Mouse (Mus musculus) brain, embryonic 14.5 days (tissue): ENCODE measurements around the gene Xpr1.

Experiments used
- CTCF ChIP-seq: fragments of 200-500 bp; IDR thresholded peaks from 2 replicates; pipeline ENCODE4 v1.5.1; 2012; ENCODE audit warnings: inconsistent platforms, mild to moderate bottlenecking, moderate library complexity, borderline replicate concordance; ENCODE audit not compliant: insufficient read depth, insufficient read length; ENCODE audit errors: extremely low read depth
- POLR2A ChIP-seq: fragments of 200-500 bp; IDR thresholded peaks from 2 replicates; pipeline ENCODE4 v1.6.1; 2012; ENCODE audit warnings: mild to moderate bottlenecking, inconsistent platforms, borderline replicate concordance; ENCODE audit not compliant: poor library complexity, insufficient read depth, insufficient read length, severe bottlenecking; ENCODE audit errors: extremely low read depth

- TF ChIP-seq CTCF (no peak), POLR2A (no peak)
Observed at GRCm38 (mm10) chr1:155388418-155388817, 28.8 kb downstream of the Xpr1 start.
